Mouse (Mus musculus) MEL (cell line): ENCODE results near the gene Nipa1.

Experiments
- CTCF ChIP-seq, 3 experiments: IDR thresholded peaks in 2 of 3; conservative IDR thresholded peaks in 1 of 3; 2 replicates each; pipeline ENCODE4 v1.5.1; 2011 to 2012; ENCODE audit warnings: low read length in 3 of 3, low read depth in 2 of 3, mild to moderate bottlenecking in 2 of 3, improper control_type of control experiment in 1 of 3, inconsistent platforms in 1 of 3, mixed read lengths in 1 of 3, moderate library complexity in 1 of 3; ENCODE audit not compliant: control insufficient read depth in 1 of 3, insufficient read depth in 1 of 3, poor library complexity in 1 of 3, severe bottlenecking in 1 of 3
- E2F4 ChIP-seq: IDR thresholded peaks from 2 replicates; pipeline ENCODE4 v1.6.1; 2011; ENCODE audit warnings: low read depth, low read length, improper control_type of control experiment, borderline replicate concordance
- EP300 ChIP-seq, 2 experiments: IDR thresholded peaks; 2 replicates each; pipeline ENCODE4 v1.6.1; 2011; ENCODE audit warnings: improper control_type of control experiment in 2 of 2, low read length in 2 of 2, low read depth in 1 of 2, mild to moderate bottlenecking in 1 of 2
- GATA1 ChIP-seq: IDR thresholded peaks from 2 replicates; pipeline ENCODE4 v1.6.1; 2011; ENCODE audit warnings: low read depth, low read length, improper control_type of control experiment
- HCFC1 ChIP-seq: IDR thresholded peaks from 2 replicates; pipeline ENCODE4 v1.6.1; 2012; ENCODE audit warnings: low read depth, mild to moderate bottlenecking, inconsistent platforms, low read length, improper control_type of control experiment, moderate library complexity
- MAFK ChIP-seq: IDR thresholded peaks from 2 replicates; pipeline ENCODE4 v1.6.1; 2011; ENCODE audit warnings: low read depth, mild to moderate bottlenecking, low read length, improper control_type of control experiment, borderline replicate concordance
- MAX ChIP-seq: IDR thresholded peaks from 2 replicates; pipeline ENCODE4 v1.6.1; 2011; ENCODE audit warnings: low read length, improper control_type of control experiment
- POLR2A ChIP-seq, 2 experiments: IDR thresholded peaks; 2 replicates each; pipeline ENCODE4 v1.6.1; 2011 to 2012; ENCODE audit warnings: low read length in 2 of 2, mild to moderate bottlenecking in 2 of 2, control low read depth in 1 of 2, improper control_type of control experiment in 1 of 2, low read depth in 1 of 2, moderate library complexity in 1 of 2; ENCODE audit not compliant: control insufficient read depth in 1 of 2, insufficient read depth in 1 of 2, poor library complexity in 1 of 2
- TAL1 ChIP-seq: IDR thresholded peaks from 2 replicates; pipeline ENCODE4 v1.6.1; 2012; ENCODE audit warnings: mild to moderate bottlenecking, inconsistent platforms, low read length, moderate library complexity, mixed read lengths
- USF1 ChIP-seq: IDR thresholded peaks from 2 replicates; pipeline ENCODE4 v1.6.1; 2014; ENCODE audit warnings: low read depth, mild to moderate bottlenecking, inconsistent platforms, low read length, improper control_type of control experiment, moderate library complexity
- ZNF384 ChIP-seq: IDR thresholded peaks from 2 replicates; pipeline ENCODE4 v1.6.1; 2012; ENCODE audit warnings: low read depth, mild to moderate bottlenecking, inconsistent platforms, low read length, improper control_type of control experiment

DNA sequence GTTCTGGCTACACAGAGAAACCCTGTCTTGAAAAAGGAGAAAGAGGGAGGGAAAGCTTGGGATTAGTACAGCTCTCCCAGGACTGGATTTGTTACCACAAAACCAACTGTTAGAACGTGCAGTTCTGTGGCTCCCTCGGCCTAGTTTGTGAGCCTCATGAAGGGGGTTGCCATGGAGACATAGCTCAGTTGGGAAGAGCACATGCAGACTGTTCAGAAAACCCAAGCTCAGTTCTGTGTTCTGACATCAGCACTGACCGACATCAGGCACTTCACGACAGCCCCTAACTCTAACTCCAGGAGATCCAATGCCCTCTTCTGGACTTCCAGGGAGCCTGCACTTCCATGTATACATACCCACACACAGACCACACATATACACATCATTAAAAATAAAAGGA is 24.7 kb downstream of the Nipa1 start:
- TF ChIP-seq CTCF (IDR thresholded peaks at IDR 0.05 in 2 of 3, conservative IDR thresholded peaks at IDR 0.05 in 1 of 3; ENCODE audit: control insufficient read depth in 1 of 3, insufficient read depth in 1 of 3, low read depth in 2 of 3, low read length in 3 of 3, poor library complexity in 1 of 3, severe bottlenecking in 1 of 3), result no peak
- no peak for TF ChIP-seq E2F4
- TF ChIP-seq MAX, result no peak
- no peak for TF ChIP-seq ZNF384
- TF ChIP-seq HCFC1, result no peak
- no peak for TF ChIP-seq USF1
- no peak for TF ChIP-seq EP300 (IDR thresholded peaks at IDR 0.05; ENCODE audit: low read depth in 1 of 2, low read length in 2 of 2)
- no peak for TF ChIP-seq MAFK
- TF ChIP-seq POLR2A (IDR thresholded peaks at IDR 0.05; ENCODE audit: control insufficient read depth in 1 of 2, insufficient read depth in 1 of 2, low read depth in 1 of 2, low read length in 2 of 2, poor library complexity in 1 of 2), result no peak
- TF ChIP-seq GATA1, result no peak
- TF ChIP-seq TAL1, result no peak
